Mouse (Mus musculus) heart, postnatal 0 days (tissue): ENCODE measurements at regions not wholly inside any gene's neighbourhood (a gene's known extent, or its start where the extent isn't known, plus 50 kb on each side); places are given as distances from the start of the nearest gene placed in this dataset.

Experiments
- CTCF ChIP-seq: IDR thresholded peaks from 2 replicates; pipeline ENCODE4 v1.5.1; 2016; ENCODE audit warnings: antibody characterized with exemption, control low read depth, low read depth
- EP300 ChIP-seq: IDR thresholded peaks from 2 replicates; pipeline ENCODE4 v1.6.1; 2016; ENCODE audit warnings: antibody characterized with exemption, low read depth

DNA sequence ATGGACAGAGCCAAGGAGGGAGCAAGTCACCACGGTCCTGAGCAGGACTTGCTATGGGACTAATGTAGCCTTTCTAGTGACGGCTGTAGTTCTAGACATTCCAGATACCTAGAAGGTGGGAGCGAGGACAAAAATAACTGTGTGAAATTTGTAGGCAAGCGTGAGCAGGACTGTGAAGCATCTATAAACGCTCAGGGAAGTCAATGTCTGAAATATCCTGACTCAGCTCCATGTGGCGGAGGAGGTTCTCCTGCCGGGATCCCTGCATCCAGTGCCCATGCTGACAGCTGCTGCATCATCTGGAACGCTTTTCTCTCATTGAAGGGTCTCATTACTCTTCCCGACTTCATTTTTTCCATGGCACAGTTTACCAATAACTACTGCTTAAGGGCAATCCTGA, 87.6 kb downstream of the Chst2 start:
- TF ChIP-seq CTCF (no peak), EP300 (no peak)
